Mouse (Mus musculus) cerebellum, adult 11 months (tissue): ENCODE results near the gene Ppp1r14a.
A peak's percentile ranks its signal among the peaks of the same experiment; 100 is the strongest.

ENCODE experiments used
- DNase-seq: peaks from one replicate; pipeline ENCODE4 v3.0.0; 2022

Ppp1r14a gene

DNA sequence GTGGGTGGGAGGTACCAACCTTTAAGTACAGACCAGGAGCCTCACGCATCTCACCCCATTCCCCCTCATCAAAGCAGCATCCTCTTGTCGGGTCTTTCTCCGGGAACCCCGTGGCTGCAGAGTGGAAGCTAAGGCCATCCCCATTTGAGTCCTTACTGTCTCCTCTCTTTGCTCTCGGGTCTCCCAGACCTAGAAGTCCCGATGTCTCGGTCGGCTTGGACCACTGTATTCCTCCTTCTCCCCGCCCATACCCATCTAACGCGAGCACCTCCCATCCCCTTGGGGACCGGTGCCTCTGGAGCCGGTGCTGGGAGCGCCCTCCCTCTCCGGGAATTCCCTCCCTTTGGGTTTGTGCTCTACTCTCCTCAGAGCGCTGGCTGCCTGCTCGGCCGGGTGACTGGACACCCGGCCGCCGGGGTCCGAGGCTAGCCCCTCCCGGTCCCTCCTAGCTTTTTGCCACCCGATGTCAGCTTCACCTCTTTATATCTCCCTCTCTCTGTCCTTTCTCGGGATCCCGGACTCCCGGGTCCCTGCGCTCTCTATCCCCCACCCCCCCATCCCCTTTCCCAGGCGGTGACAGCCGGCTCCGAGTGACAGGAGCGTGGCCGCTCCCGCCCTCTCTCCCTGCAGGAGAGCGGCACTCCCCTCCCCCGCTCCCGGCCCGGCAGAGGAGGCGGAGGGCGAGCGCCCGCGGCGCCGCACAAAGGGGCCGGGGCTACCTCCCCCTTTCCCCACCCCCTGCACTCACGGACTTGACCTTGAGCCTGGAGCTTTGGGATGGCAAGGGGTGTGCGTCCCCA is 15.6 kb downstream of the Ppp1r14a start:
- DNase-seq: no peak

DNA sequence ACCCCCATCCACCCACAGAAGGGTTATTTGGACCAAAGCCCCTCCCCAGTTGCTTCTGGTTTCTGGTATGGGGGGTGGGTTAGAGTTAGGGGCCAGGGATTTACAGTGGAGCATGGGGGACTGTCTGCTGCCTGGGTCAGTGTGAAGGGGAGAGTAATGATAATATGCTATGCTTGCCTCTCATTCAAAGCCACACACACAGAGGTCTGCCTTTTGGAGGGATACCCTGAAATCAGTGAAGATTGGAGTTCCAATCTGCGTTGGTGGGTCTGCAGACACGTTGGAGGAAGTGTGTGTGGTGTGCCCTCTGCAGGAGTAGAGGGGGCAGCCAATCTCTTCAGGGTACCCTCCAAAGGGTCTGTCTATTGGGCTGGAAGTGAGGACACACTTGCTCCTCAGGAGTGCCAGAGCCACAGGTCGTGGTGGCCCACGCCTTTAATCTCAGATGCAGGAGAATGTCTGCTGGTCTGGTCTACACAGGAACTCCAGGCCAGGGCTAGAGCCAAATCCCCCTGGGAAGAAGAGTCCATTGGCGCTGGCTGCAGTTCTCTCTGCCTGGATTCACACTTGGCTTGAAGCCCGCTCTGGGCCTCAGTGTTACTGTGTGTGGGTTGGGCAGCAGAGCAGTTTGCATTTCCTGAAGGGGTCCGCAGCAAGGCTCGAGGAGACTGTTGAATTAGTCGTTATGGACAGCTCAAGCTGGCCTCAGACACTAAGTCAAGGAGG is 16.3 kb downstream of the Ppp1r14a start:
- no peak for DNase-seq

DNA sequence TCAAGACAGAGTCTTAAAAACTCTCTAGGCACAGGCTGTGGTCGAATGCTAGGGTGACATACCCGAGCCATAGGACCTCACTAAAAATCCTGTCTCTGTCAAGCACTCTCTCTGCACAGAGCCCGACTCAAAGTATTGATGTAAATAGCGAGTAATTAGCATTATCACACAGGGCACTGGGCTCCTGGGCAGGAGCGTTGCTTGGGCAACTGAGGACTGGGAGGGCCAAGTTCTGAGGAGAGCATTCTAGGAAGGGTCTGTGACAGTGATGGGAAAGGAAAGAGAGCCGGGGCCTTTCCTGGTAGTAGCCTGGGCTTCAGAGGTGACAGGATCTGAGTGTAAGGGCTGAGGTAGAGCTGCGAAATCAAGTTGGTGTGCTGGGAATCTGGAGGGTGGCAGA is 17.0 kb downstream of the Ppp1r14a start:
- no peak for DNase-seq

DNA sequence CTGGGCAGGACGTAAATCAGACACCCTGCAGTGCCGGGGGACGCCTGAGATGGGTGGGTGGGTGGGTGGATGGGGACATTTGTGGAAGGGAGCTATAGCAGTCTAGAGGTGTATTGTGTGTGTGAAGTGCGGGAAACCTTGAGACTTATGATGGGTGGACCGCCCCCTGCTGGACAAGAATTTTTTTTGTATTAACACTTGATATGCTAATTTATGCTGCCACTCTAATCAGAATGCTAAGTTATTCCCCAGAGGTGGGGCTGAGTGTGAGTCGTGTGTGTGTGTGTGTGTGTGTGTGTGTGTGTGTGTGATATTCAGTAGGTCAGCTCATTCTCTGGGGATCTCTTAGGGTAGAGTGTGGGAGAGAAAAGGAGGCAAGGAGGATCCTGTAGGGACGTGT is 17.5 kb downstream of the Ppp1r14a start:
- no peak for DNase-seq

DNA sequence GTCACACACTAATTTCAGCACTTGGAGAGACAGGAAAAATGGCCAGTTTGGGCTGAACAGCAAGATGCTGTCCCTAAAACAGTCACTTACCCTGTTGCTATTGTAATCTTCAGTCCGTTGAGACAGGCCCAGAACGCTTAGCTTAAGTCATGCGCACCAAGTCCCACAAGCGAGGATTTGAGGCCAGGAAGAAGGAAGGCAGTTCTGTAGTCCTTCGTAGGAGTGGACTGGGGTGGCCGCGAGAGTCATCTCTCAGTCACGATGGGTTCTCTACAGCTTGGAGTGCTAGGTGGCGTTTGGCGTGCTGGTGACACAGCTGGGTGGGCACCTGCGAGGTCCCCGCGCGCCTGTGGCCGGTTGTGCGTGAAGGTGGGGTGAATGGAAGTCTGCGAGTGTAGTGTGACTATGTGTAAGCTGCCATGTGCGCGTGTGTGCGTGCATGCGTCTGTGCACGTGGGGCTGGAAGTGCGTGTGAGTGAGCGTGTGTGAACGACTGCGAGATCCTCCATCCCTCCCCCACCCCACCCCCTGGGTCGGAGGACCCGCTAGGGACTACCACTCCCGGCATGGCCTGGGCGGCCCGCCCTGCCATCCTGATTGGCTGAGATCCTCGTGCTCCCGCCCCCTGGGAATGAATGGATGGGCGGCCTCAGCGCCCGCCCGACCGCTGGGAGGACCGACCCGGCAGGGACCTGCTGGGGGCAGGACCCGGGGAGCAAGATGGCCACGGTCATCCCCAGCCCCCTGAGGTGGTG is 18.4 kb downstream of the Ppp1r14a start:
- peak; percentile 96 for DNase-seq

DNA sequence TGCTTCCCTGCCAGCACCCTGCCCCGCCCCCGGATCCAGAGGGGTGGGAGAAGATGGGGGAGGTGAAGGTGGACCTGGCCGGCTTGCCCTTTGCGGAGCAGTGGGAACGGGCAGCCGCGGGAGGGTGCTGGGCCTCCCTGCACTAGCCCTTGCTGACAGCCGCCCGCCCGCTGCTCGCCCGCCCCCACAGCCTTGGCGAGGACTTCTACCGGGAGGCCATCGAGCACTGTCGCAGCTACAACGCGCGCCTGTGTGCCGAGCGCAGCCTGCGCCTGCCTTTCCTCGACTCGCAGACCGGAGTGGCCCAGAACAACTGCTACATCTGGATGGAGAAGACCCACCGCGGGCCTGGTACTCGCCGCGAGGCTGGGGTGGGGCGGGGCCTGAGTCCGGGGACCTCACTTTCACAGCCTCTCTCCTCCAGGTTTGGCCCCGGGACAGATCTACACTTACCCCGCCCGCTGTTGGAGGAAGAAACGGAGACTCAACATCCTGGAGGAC is 20.2 kb downstream of the Ppp1r14a start:
- no peak for DNase-seq

DNA sequence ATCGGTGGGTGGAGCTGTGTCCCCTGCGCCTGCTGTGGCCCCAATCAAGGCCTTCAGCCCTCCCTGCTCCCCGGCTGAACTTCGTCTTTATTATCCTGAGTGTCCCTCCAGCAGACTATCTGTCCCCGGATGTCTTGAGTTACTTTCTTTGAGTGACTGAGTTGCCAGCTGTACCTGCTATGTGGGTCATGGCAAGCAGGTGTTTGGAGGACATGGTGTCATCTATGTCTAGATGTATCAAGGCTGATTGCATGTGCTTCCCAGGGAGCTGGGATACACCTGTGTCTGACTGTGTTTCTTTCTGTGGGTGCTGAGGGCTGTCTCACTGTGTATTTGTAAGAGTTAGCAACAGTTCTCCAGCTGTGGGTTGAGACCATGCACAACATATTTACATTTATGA is 20.6 kb downstream of the Ppp1r14a start:
- DNase-seq: no peak

DNA sequence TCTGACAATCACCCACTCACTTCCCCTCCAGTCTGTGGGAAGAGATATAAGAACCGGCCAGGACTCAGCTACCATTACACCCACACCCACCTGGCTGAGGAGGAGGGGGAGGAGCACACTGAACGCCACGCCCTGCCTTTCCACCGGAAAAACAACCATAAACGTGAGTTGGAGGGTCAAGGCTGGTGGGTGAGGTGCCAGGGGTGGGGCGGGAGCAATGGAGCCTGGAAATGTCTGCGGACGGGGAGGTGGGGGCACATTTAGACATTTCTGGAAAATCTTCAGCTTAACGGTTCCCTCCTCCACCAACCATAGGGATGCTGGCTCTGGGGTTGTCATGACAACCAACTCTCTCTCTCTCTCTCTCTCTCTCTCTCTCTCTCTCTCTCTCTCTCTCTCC is 23.9 kb downstream of the Ppp1r14a start:
- DNase-seq: no peak

DNA sequence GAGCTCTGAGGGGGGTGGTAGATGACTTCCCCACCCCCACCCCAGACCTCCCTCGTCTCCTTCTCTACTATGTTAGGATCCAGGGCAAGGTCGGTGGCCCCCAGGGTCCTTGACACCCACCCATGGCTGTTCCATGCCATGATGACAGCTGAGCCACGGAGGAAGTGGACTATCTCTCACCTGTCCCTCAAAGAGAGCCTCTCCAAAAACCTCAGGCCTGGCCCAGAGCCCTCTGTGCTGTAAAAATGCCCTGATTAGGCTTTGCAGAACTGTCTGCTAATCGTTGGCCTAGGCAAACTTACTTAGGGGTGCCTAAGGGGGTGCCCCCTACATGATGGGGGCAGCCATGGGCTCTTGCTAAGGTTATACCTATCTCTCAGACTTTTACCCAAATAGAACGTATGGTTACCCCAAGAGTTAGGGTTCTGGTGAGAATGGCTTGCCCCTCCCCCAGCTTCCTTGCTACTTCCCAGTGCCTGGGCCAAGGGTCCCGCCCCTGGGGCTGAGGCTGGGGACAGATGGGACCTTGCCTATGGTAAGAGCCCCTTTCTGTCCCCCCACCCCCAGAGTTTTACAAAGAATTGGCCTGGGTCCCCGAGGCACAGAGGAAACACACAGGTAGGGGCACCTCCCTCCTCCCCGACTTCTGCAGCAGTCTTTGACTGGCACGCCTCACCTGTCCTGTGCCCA is 24.6 kb downstream of the Ppp1r14a start:
- DNase-seq: no peak

DNA sequence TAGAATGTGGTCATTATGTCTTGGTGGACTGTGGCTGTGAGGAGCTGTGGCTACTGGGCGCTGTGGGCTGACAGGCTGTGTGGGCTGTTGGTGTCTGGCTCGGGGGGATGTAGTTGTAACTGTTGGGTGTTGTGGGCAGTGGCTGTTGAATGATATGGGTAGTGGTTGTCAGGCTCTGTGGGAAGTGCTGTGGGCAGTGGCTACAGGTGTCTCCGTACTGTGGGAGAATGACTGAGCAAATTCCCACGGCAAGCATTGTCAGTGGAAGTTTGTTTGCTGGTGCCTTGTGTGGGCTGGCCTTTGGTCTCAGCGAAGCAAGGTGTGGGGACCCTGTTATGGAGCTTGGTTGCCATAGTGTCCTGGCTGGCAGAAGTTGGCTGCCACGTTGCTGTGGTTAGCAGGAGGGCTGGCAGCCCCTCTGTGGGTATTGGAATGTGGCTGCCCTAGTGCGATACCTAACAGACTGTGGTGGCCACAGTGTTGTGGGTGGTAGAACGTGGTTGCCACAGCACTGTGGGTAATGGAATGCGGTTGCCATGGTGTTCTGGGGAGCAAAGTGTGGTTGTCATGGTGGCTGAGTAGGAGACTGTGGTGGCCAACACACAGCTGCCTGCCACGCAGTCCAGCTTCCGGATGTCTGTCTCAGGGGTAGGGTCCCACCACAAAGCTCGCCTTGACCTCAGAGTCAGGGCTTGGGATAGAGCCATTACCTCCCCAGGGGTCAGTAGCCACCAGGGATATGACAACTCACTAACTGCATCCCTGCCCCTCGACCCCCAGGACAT is 25.9 kb downstream of the Ppp1r14a start:
- DNase-seq: no peak

DNA sequence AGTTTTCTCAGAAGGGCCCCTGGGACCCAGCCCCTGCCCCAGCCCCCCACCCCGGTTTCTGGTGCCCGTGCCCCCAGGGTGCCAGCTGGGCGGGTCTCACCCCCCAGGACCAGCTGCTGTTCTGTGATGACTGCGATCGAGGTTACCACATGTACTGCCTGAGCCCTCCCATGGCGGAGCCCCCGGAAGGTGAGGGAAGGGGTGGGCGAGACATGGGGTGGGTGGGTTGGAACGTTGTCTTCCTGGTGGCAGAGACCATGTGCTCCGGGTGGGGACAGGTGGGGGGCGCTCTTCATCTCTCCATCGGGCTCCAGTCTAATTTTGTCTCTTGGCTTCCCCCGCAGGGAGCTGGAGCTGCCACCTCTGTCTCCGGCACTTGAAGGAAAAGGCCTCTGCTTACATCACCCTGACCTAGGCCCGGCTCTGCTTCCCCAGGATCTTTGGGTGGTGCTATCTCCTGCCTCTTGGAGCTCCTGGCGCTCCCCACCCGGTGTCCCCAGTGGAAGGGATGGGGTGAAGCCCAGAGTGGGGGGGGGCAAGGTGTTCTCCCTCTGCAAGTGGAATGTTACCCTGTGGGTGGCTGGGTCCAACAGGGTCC is 27.1 kb downstream of the Ppp1r14a start:
- no peak for DNase-seq

DNA sequence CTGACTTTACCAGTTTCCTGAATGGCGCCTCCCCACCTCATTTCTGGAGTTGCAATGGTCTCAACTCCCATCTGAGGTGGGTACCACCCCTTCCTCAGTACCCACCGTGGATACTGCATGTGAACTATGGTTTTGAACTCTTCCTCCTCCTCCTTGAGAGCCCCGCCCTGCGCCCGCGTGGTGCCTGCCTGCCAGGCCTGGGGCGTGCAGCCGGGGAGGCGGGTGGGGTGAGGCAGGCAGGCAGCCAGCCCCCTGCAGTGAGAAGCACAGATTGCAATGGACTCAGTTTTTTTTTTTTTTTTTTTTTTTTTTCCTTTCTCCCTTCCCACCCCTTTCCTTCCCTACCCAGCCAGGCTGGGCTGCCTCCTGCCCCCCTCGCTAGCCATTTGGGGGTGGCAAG is 27.9 kb downstream of the Ppp1r14a start:
- DNase-seq: peak; percentile 72

DNA sequence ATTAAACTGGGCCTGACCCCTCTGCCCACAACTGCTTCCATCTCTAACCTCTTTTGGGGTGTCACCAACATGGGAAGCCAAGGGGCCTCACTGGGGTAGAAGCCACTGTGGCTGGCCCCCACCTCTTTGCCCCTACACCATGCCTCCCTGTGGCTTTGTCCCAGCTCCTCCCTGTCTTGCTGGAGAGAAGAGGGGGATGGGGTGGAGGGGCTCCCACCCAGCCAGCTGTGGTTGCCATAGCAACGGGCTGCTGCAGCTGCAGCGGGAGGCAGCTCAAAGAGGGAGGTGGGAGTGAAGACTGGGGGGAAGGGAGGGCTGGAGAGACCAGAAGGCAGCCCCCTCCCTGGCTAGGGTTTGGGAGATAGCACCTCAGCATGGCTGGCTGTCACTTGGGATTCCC is 28.4 kb downstream of the Ppp1r14a start:
- no peak for DNase-seq

DNA sequence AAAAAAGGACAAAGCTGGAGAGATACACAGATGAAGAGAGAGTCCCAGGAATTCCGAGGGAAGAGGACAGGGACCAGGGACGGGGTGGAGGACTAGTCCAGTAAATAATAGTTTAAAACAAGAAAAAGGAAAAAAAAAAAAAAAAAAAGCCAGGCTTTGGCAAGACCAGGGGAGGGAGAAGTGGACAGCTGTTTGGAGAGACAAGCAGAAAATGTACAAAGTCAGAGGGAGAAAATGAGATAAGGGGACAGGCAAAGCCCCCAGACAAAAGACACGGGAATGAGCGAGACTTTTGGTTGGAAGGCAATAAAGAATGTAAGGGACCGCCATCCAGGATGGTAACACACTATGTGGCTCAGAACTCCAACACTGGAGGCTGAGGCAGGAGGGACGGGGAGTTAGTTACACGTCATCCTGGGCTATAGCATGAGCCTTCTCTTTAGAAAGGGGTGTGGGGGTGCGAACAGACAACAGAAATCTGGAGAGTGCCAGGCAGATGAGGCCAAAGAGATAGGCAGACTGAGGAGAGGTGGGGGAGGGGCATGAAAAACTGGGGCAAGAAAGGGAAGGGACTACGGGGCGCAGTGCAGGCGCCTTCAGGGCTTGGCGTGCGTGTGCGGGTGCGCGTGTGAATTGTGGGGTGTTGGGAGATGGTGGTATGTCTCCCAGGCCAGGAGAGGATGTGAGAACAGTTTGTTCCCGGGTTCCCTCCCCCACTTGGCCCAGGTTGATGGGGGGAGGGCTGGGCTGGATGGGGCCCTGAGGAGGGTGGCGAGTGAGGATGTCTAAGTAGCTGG is 29.2 kb downstream of the Ppp1r14a start:
- no peak for DNase-seq

DNA sequence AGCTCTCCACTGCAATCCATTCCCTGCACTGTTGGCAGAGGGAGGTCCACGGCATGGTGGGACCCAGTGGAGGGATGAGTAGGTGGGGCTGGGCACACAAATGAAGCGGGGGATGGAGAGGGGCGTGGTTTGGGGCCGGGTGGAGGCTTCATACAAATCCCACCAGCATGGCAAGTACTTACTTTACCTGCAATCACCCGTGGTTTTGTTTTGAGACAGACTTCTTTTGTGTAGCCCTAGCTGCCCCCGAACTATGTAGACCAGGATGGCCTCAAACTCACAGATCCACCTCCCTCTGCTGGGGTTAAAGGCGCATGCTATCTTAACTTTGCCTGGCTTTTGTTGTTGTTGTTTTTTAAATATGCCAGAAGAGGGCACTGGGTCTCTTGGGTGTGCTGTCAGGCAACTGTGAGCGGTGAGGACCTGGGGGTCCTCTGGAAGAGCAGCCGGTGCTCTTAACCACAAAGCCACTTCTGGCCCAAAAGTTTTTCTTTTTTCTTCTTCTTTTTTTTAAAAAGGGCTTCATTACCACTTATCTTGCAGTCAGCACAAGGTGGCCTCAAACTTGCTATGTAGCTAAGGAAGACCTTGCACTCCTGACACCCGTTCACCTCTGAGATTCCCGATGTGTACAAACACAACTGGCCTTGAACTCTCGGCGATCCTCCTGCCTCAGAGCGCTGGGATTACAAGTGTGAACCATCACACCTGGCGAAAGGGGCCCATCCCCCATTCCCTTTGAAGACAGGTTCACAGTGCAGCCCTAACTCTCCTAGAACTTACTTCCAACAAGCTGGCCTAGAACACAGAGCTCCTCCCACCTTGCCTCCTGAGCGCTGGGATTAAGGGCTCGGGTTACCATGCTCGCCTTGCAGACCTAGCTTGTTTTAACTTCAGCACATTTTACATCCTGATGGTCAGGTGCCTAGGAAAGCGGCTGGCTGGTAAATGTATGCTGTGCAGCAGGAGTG is 30.5 kb downstream of the Ppp1r14a start:
- DNase-seq: no peak

DNA sequence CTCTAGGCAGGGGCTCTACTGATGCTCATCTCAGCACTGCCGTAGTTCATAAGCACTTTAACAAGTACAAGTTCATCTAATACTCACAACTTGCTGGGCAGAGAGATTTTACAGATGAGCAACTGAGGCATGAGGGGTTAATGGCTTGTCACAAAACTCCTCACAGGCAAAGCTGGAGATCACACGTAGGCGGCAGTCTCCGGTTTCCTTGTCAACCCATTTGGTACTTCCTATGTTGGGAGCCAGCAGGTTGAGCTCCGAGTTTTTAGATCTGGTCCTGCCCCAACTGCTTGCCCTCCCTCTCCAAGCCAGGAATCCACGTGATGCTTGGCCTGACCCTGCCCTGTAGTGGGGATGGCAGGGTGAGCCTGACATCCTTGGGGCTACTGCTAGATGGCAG is 38.0 kb downstream of the Ppp1r14a start:
- DNase-seq: no peak

DNA sequence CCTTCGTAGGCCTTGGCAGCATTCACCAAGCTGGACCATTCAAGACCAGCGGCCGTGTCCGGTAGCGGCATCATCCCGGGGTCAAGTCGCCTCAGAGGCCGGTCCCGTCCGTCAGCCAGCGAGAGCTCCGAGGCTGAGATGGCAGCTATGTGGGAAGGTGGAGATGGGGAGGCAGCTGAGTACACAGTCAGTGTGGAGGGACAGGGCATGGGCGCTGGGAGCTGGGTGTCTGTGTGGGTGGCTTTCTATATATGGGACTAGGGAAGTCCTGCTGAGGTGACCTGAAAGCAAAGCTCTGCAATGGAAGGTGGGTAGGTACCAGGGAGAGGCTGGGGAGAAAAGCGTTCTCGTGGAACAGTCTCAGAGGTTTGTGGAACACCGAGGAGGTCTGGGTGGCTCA is 39.9 kb downstream of the Ppp1r14a start:
- DNase-seq: no peak

DNA sequence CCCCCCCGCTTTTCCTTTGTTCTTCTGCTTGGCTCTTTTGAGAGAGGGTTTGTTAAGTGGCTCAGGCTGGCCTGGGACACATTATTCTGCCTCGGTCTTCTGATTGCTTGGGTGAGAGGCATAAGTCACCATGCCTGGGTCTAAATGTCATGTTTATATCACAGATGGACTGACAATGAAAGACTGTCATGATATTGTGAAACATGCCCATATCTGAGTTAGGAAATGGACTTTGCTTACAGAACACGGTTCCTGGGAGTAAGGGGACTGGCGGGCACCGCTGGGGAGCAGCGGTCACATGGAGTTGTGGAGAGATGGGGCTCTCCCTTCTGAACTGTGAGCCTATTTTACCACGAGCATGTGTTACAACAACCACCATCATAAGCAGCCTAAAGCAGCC is 45.0 kb downstream of the Ppp1r14a start:
- no peak for DNase-seq

DNA sequence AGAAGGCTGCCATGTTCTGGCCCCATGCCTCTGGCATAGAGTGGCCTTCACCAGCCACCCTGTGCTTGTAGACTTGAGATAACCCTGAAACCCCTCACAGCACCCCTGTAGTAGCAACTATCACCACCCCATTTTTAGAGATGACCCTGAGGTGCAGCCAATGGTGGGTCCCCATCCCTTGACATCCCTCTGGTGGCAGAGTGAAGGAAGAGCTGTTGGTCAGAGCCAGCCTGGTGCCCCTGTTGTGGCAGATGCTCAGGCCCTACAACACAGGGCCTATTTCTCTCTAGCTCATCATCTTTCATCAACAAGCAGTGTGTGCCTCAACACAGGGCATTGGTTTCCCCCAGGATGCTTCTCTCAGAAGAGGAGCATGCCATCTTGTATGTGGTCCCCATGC is 46.2 kb downstream of the Ppp1r14a start:
- no peak for DNase-seq
